Mouse (Mus musculus) cerebellum, adult 2 months (tissue): ENCODE results near the gene Mgat4b.

Source experiments
- CTCF ChIP-seq: fragments of 200-500 bp; IDR thresholded peaks from 2 replicates; pipeline ENCODE4 v1.5.1; 2011; ENCODE audit warnings: low read depth, mild to moderate bottlenecking, control low read depth, low read length, moderate library complexity, borderline replicate concordance; ENCODE audit not compliant: insufficient read depth
- POLR2A ChIP-seq: fragments of 200-500 bp; IDR thresholded peaks from 2 replicates; pipeline ENCODE4 v1.6.1; 2011; ENCODE audit warnings: low read length, control low read depth, borderline replicate concordance; ENCODE audit not compliant: insufficient read depth

- TF ChIP-seq CTCF = no peak
- no peak for TF ChIP-seq POLR2A
Measured at GRCm38 (mm10) chr11:50238821-50239791, 28.4 kb downstream of the Mgat4b start.
